Mouse (Mus musculus) hematopoietic multipotent progenitor cell, adult 10-12 weeks (in vitro differentiated cells): ENCODE results near the gene Ncbp1. TPM values are rescaled to one million over a fixed set of nuclear protein-coding genes. Genes with fewer than 3 reads are reported as not detected.

Experiments
- polyA plus RNA-seq: library from polyadenylated mRNA; stranded (reverse); fragments of >175 nt; gene quantifications from 2 replicates; pipeline ENCODE4 v1.2.3, GENCODE M21; 2012; ENCODE audit warnings: low replicate concordance

The Ncbp1 gene
- 5.9 and 10.1 TPM in 2 replicates for polyA plus RNA-seq

DNA sequence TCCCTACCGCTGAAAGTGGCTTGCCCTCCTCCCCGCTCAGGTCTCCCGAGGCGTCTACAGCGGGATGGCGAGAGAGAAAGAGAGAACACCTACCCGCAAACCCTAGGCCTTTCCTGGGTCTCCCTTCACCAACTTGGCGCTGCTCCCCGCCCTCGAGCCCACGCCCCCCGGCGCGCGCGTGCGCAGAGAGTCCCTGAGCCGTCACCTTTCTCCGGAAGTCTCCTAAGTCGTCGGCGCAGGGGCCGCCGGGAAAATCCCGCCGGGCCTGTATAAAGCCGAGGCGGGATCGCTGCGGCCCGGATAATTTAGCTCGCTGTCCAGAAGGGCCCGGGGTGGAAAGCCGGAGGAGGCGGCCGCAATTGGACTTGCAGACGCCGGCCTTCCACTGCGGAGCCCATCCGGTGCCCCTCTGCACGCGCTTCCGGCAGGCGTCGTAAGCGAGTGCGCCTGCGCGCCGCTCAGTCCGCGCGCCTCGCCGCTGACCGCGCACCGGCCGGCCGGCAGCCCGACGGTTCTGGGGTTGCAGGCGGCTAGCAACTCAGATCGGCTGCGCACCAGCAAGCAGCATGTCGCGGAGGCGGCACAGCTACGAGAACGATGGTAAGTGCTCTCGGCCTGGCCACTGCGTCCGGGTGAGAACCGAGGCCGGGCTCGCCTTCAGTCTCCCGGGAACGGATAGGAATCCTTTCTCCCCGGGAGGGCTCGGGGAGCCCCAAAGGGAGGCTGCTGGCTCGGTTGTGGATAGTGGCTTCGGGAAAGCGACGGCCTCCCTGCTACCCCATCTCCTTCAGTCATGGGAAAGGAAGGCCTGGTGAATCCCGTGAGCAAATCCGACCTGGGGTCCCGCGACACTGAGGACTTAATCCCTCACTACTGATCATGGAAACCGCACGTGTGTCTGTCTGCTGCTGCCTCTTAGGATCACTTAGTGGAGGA is at the start of gene Ncbp1, which contains the start of gene Tstd2:
Gene Ncbp1, plus strand, starts transcription at position 327 of the 936 bp plus-strand sequence.
Gene Tstd2, minus strand, starts transcription at position 408 of the 936 bp plus-strand sequence.

GRCm38 (mm10) chr4:46195781-46196487 is 57.5 kb downstream of the Ncbp1 start, which contains the start of gene Xpa:
Gene Xpa, minus strand, starts transcription at chr4:46196311.

Other genes starting within 250 kb of the Ncbp1 start
- gene Ccdc180, start 248.3 kb upstream of the Ncbp1 start, polyA plus RNA-seq: 0.03 TPM in 1 of 2 replicates, not detected in the other
- 2.9 and 3.2 TPM in 2 replicates for gene Tdrd7, start 173.3 kb upstream of the Ncbp1 start, polyA plus RNA-seq
- gene Tmod1, start 99.7 kb upstream of the Ncbp1 start, polyA plus RNA-seq: 0.38 and 8.0 TPM in 2 replicates
- gene Tstd2, start 81 bp downstream of the Ncbp1 start, polyA plus RNA-seq: 17.9 and 20.1 TPM in 2 replicates
- 37.8 and 62.5 TPM in 2 replicates for gene Xpa, start 57.7 kb downstream of the Ncbp1 start, polyA plus RNA-seq
- gene Foxe1, start 205.0 kb downstream of the Ncbp1 start, polyA plus RNA-seq: 0.05 TPM in 1 of 2 replicates, not detected in the other